In genomic region chr17:83148371-83148929, GRCm38 (mm10) we compare ENCODE assay signal across 9 mouse cellular contexts.
DNase-seq lines count a peak whose midpoint lies in the region; ATAC-seq and TF ChIP-seq lines count a peak whose summit lies in the region.
"Had no signal": no experiment of that assay in that cellular context is flagged by ENCODE, and none has a peak within 500 bp of the region (broad histone marks: within the 10 kb centered on the region; RNA-seq: fewer than 3 reads in every experiment).

No protein-coding gene starts in this region.

- H3K27ac ChIP-seq in heart, postnatal 0 days (ENCODE audit: low read depth), result no peak overlapping the region
- peak overlapping the region; percentile 75; the same call in 1 of the 2 replicates for H3K27ac ChIP-seq in limb, embryonic 11.5 days (replicated peaks; ENCODE audit: low read depth, low read length)
- H3K27ac ChIP-seq in midbrain, embryonic 11.5 days (ENCODE audit: low read depth, low read length), result no peak overlapping the region

- peak; percentile 81 for DNase-seq in 3134 (ENCODE audit: extremely low read depth, insufficient read length, low spot score)
- peak; percentile 12 for DNase-seq in adrenal gland, postnatal 25 days
- DNase-seq in heart, postnatal 0 days (ENCODE audit: low spot score), result peak; percentile 36
- no peak for DNase-seq in limb, embryonic 11.5 days (ENCODE audit: low spot score)
- no peak for DNase-seq in left cerebral cortex, postnatal 36 days (ENCODE audit: low spot score in 2 of 2)
- DNase-seq in thymus, postnatal 14 days, result no peak
- no peak for DNase-seq in midbrain, embryonic 11.5 days (ENCODE audit: low spot score, missing footprints)
- no peak for DNase-seq in frontal cortex, postnatal 10 days (ENCODE audit: low spot score in 2 of 2)
- DNase-seq: embryo, embryonic 11 days had no signal

- 75% methylated on average over 15 of the region's 15 CpGs for WGBS in heart, postnatal 0 days
- WGBS in limb, embryonic 11.5 days, result 70% methylated on average over 15 of the region's 15 CpGs
- WGBS in midbrain, embryonic 11.5 days, result 89% methylated on average over 15 of the region's 15 CpGs

- H3K4me2 ChIP-seq in heart, postnatal 0 days (ENCODE audit: low read depth, low read length), result no peak overlapping the region
- no peak overlapping the region for H3K4me2 ChIP-seq in limb, embryonic 11.5 days (ENCODE audit: low read depth, severe bottlenecking)
- no peak overlapping the region for H3K4me2 ChIP-seq in midbrain, embryonic 11.5 days

- no peak overlapping the region for H3K9ac ChIP-seq in heart, postnatal 0 days (replicated peaks; ENCODE audit: low read depth, low read length)
- no peak overlapping the region for H3K9ac ChIP-seq in limb, embryonic 11.5 days (ENCODE audit: low read length)
- no peak overlapping the region for H3K9ac ChIP-seq in midbrain, embryonic 11.5 days (ENCODE audit: low read length)

- intact Hi-C loops in left cerebral cortex, postnatal 36 days (cut with DNase I), result no loop called here

- no peaks in the 10 kb centered on the region for H3K4me1 ChIP-seq in heart, postnatal 0 days (ENCODE audit: control insufficient read depth, insufficient read depth)
- H3K4me1 ChIP-seq in limb, embryonic 11.5 days (ENCODE audit: control insufficient read depth, insufficient read depth, low read length), result peaks cover 14% of the 10 kb centered on the region; the same call in 1 of the 2 replicates
- no peaks in the 10 kb centered on the region for H3K4me1 ChIP-seq in midbrain, embryonic 11.5 days (ENCODE audit: control insufficient read depth, insufficient read depth, low read length)

- no peak for TF ChIP-seq CTCF in heart, postnatal 0 days (IDR thresholded peaks at IDR 0.05; ENCODE audit: low read depth)

- 0 out of 2 replicates have a peak, but pooled peaks cover 4% of the 10 kb centered on the region for H3K9me3 ChIP-seq in heart, postnatal 0 days (replicated peaks; ENCODE audit: control insufficient read depth, low read length)
- H3K9me3 ChIP-seq in limb, embryonic 11.5 days (ENCODE audit: control insufficient read depth, low read length), result no peaks in the 10 kb centered on the region
- H3K9me3 ChIP-seq in midbrain, embryonic 11.5 days (ENCODE audit: control insufficient read depth, low read length), result no peaks in the 10 kb centered on the region

- no peaks in the 10 kb centered on the region for H3K36me3 ChIP-seq in heart, postnatal 0 days (replicated peaks; ENCODE audit: control insufficient read depth, insufficient read depth, low read length)
- H3K36me3 ChIP-seq in limb, embryonic 11.5 days (ENCODE audit: control insufficient read depth, insufficient read depth, low read length), result no peaks in the 10 kb centered on the region
- no peaks in the 10 kb centered on the region for H3K36me3 ChIP-seq in midbrain, embryonic 11.5 days (ENCODE audit: control insufficient read depth, insufficient read depth, low read length)

- H3K27me3 ChIP-seq in heart, postnatal 0 days (ENCODE audit: control insufficient read depth, insufficient read depth, low read length), result no peaks in the 10 kb centered on the region
- peaks cover 2% of the 10 kb centered on the region; the same call in 1 of the 2 replicates for H3K27me3 ChIP-seq in limb, embryonic 11.5 days (ENCODE audit: control insufficient read depth, insufficient read depth, low read length)
- no peaks in the 10 kb centered on the region for H3K27me3 ChIP-seq in midbrain, embryonic 11.5 days (ENCODE audit: control insufficient read depth, insufficient read depth, low read length)

- no peak overlapping the region for H3K4me3 ChIP-seq in heart, postnatal 0 days (ENCODE audit: low read depth, low read length)
- H3K4me3 ChIP-seq in limb, embryonic 11.5 days (ENCODE audit: low read depth, low read length), result no peak overlapping the region
- H3K4me3 ChIP-seq in midbrain, embryonic 11.5 days (ENCODE audit: low read depth, low read length), result no peak overlapping the region

- no peak for ATAC-seq in heart, postnatal 0 days (ENCODE audit: insufficient read depth, low read depth)
- ATAC-seq in limb, embryonic 11.5 days (ENCODE audit: insufficient number of reproducible peaks, low FRiP score, low TSS enrichment, low read depth), result peak; percentile 62; the same call in 1 of the 2 replicates
- no peak for ATAC-seq in midbrain, embryonic 11.5 days (ENCODE audit: low FRiP score)

- TF ChIP-seq EP300 in heart, postnatal 0 days (IDR thresholded peaks at IDR 0.05; ENCODE audit: low read depth), result no peak

Comparison
In these comparisons a context has a peak if more than half of its experiments do, and no peak if none do; other contexts are left out.
1. DNase-seq: peak in 3134 (single experiment), adrenal gland, postnatal 25 days (single experiment) and heart, postnatal 0 days (single experiment); none in limb, embryonic 11.5 days (single experiment), left cerebral cortex, postnatal 36 days (0 of 2), thymus, postnatal 14 days (single experiment), midbrain, embryonic 11.5 days (single experiment) and frontal cortex, postnatal 10 days (0 of 2).